Mouse (Mus musculus) stomach, embryonic 14.5 days (tissue): ENCODE results near the gene Ppif. TPM values are rescaled to one million over a fixed set of nuclear protein-coding genes. Genes with fewer than 3 reads are reported as not detected.

Experiments
- ATAC-seq: fragments of 200-750 bp; cut with Nextera tagmentation; 2 replicates; pipeline ENCODE4 v1.8.0; 2017; ENCODE audit warnings: low read depth, moderate TSS enrichment; ENCODE audit not compliant: insufficient number of reproducible peaks, insufficient read depth, low FRiP score
- H3K27ac ChIP-seq: fragments of 300-500 bp; sonication (generic); 2 replicates; pipeline ENCODE4 v1.5.1; 2014; ENCODE audit warnings: mild to moderate bottlenecking, low read length, moderate library complexity, mixed read lengths
- H3K27me3 ChIP-seq: fragments of 300-500 bp; sonication (generic); 2 replicates; pipeline ENCODE4 v1.6.1; 2014; ENCODE audit warnings: low read length, control low read depth, mixed read lengths; ENCODE audit not compliant: control insufficient read depth, insufficient read depth
- H3K36me3 ChIP-seq: fragments of 300-500 bp; sonication (generic); 2 replicates; pipeline ENCODE4 v1.6.1; 2014; ENCODE audit warnings: mild to moderate bottlenecking, control low read depth, low read length, moderate library complexity, mixed read lengths; ENCODE audit not compliant: control insufficient read depth, insufficient read depth
- H3K4me1 ChIP-seq: fragments of 300-500 bp; sonication (generic); 2 replicates; pipeline ENCODE4 v1.6.1; 2014; ENCODE audit warnings: low read length, control low read depth, mixed read lengths; ENCODE audit not compliant: control insufficient read depth, insufficient read depth
- H3K4me2 ChIP-seq: fragments of 300-500 bp; sonication (generic); replicated peaks from 2 replicates; pipeline ENCODE4 v1.6.1; 2014; ENCODE audit warnings: low read depth, low read length, control low read depth
- H3K4me3 ChIP-seq: fragments of 300-500 bp; sonication (generic); 2 replicates; pipeline ENCODE4 v1.5.1; 2014; ENCODE audit warnings: low read depth, low read length, control low read depth
- H3K9ac ChIP-seq: fragments of 300-500 bp; sonication (generic); replicated peaks from 2 replicates; pipeline ENCODE4 v1.6.1; 2014; ENCODE audit warnings: low read depth, mild to moderate bottlenecking, control low read depth, low read length, moderate library complexity, mixed read lengths
- H3K9me3 ChIP-seq: fragments of 300-500 bp; sonication (generic); 2 replicates; pipeline ENCODE4 v1.6.1; 2016; ENCODE audit warnings: low read depth, low read length, control low read depth; ENCODE audit not compliant: control insufficient read depth
- whole genome bisulfite sequencing: fragments of 180-500 bp; shearing (Covaris S2); extraction: QIAGEN DNeasy Blood & Tissue Kit; methylation state at CpG from one replicate; pipeline ENCODE4 v1.1.7; 2014; 5-methylcytosine and 5-hydroxymethylcytosine counted together
- polyA plus RNA-seq: library from polyadenylated mRNA; unstranded; fragments of >200 nt; fragmentation: Nextera tagmentation; extraction: Ambion mirVana; gene quantifications from 2 replicates; pipeline ENCODE4 v1.2.1, GENCODE M21; 2014

Ppif gene
- polyA plus RNA-seq, 1 experiment from 2014 or later = 48.3 TPM

GRCm38 (mm10) chr14:25686983-25687901 lies 6.7 kb upstream of the Ppif start:
- no peaks in the 10 kb centered on the region for H3K27me3 ChIP-seq
- H3K36me3 ChIP-seq = no peaks in the 10 kb centered on the region
- H3K4me3 ChIP-seq = no peak overlapping the region
- no peak overlapping the region for H3K4me2 ChIP-seq
- 0 out of 2 replicates have a peak, but pooled peaks cover 8% of the 10 kb centered on the region for H3K4me1 ChIP-seq
- peak; percentile 80 for ATAC-seq
- H3K9ac ChIP-seq = no peak overlapping the region
- peak overlapping the region; percentile 70 for H3K27ac ChIP-seq
- H3K9me3 ChIP-seq = no peaks in the 10 kb centered on the region
- 49% methylated on average over 10 of the region's 10 CpGs for WGBS

GRCm38 (mm10) chr14:25693271-25693887 lies 575 bp upstream of the Ppif start:
- no peak overlapping the region for H3K9ac ChIP-seq
- H3K27me3 ChIP-seq = no peaks in the 10 kb centered on the region
- peak overlapping the region; percentile 89 for H3K4me3 ChIP-seq
- H3K4me2 ChIP-seq = peak overlapping the region; percentile 98
- no peak overlapping the region; the same call in 1 of the 2 replicates for H3K27ac ChIP-seq
- peaks cover 14% of the 10 kb centered on the region for H3K36me3 ChIP-seq
- H3K4me1 ChIP-seq = peaks cover 15% of the 10 kb centered on the region
- no peaks in the 10 kb centered on the region for H3K9me3 ChIP-seq
- WGBS = 55% methylated on average over 6 of the region's 6 CpGs
- peak; percentile 38; the same call in 1 of the 2 replicates for ATAC-seq

- peak; percentile 48 for ATAC-seq
- H3K27me3 ChIP-seq = no peaks in the 10 kb centered on the region
- 2% methylated on average over 10 of the region's 10 CpGs for WGBS
Measured at GRCm38 (mm10) chr14:25694569-25694897, 579 bp downstream of the Ppif start.

GRCm38 (mm10) chr14:25695059-25695458 lies 1.1 kb downstream of the Ppif start:
- Histone ChIP-seq H3K36me3 (peaks cover 29% of the 10 kb centered on the region), H3K4me3 (peak overlapping the region; percentile 89), H3K9me3 (no peaks in the 10 kb centered on the region), H3K27me3 (no peaks in the 10 kb centered on the region), H3K4me2 (peak overlapping the region; percentile 98), H3K27ac (no peak overlapping the region), H3K4me1 (peaks cover 14% of the 10 kb centered on the region), H3K9ac (peak overlapping the region; percentile 72)
- no peak for ATAC-seq
- WGBS = 62% methylated on average over 6 of the region's 6 CpGs

More at GRCm38 (mm10) chr14:25694569-25694897, 579 bp downstream of the Ppif start:
- no peak overlapping the region; the same call in 1 of the 2 replicates for H3K27ac ChIP-seq
- H3K4me2 ChIP-seq = peak overlapping the region; percentile 98
- peaks cover 25% of the 10 kb centered on the region for H3K36me3 ChIP-seq
- H3K4me3 ChIP-seq = peak overlapping the region; percentile 89
- H3K9ac ChIP-seq = peak overlapping the region; percentile 72
- H3K4me1 ChIP-seq = peaks cover 14% of the 10 kb centered on the region
- H3K9me3 ChIP-seq = no peaks in the 10 kb centered on the region

GRCm38 (mm10) chr14:25696356-25696755 lies 2.4 kb downstream of the Ppif start:
- 64% methylated on average over 2 of the region's 2 CpGs for WGBS
- Histone ChIP-seq H3K9ac (no peak overlapping the region), H3K27ac (no peak overlapping the region), H3K4me2 (no peak overlapping the region), H3K9me3 (no peaks in the 10 kb centered on the region), H3K4me3 (no peak overlapping the region), H3K36me3 (peaks cover 29% of the 10 kb centered on the region), H3K27me3 (no peaks in the 10 kb centered on the region), H3K4me1 (peaks cover 14% of the 10 kb centered on the region)
- no peak for ATAC-seq

GRCm38 (mm10) chr14:25701986-25702385 lies 8.0 kb downstream of the Ppif start:
- H3K27me3 ChIP-seq = no peaks in the 10 kb centered on the region
- no peaks in the 10 kb centered on the region for H3K9me3 ChIP-seq
- H3K36me3 ChIP-seq = peaks cover 25% of the 10 kb centered on the region
- H3K4me3 ChIP-seq = no peak overlapping the region
- peak; percentile 17; the same call in 1 of the 2 replicates for ATAC-seq
- no peak overlapping the region for H3K9ac ChIP-seq
- no peaks in the 10 kb centered on the region for H3K4me1 ChIP-seq
- no peak overlapping the region for H3K4me2 ChIP-seq
- no peak overlapping the region for H3K27ac ChIP-seq

GRCm38 (mm10) chr14:25707691-25708181 lies 13.8 kb downstream of the Ppif start:
- ATAC-seq = no peak

GRCm38 (mm10) chr14:25708451-25708850 lies 14.5 kb downstream of the Ppif start:
- Histone ChIP-seq H3K36me3 (no peaks in the 10 kb centered on the region), H3K27ac (peak overlapping the region; percentile 12), H3K9ac (no peak overlapping the region), H3K4me1 (peaks cover 42% of the 10 kb centered on the region), H3K9me3 (no peaks in the 10 kb centered on the region), H3K27me3 (no peaks in the 10 kb centered on the region), H3K4me3 (no peak overlapping the region), H3K4me2 (no peak overlapping the region)
- WGBS = 68% methylated on average over 4 of the region's 4 CpGs
- no peak for ATAC-seq

More at GRCm38 (mm10) chr14:25707691-25708181, 13.8 kb downstream of the Ppif start:
- Histone ChIP-seq H3K36me3 (no peaks in the 10 kb centered on the region), H3K4me1 (peaks cover 42% of the 10 kb centered on the region), H3K27me3 (no peaks in the 10 kb centered on the region), H3K4me3 (no peak overlapping the region), H3K27ac (no peak overlapping the region), H3K4me2 (no peak overlapping the region), H3K9ac (no peak overlapping the region), H3K9me3 (no peaks in the 10 kb centered on the region)
- 53% methylated on average over 5 of the region's 5 CpGs for WGBS
